Mouse (Mus musculus) olfactory bulb, adult 2 months (tissue): Measurements from ENCODE around the gene Rbm28.

ENCODE experiments used
- CTCF ChIP-seq: fragments of 200-500 bp; IDR thresholded peaks from 2 replicates; pipeline ENCODE4 v1.5.1; 2012; ENCODE audit warnings: low read depth, mild to moderate bottlenecking, low read length, moderate library complexity; ENCODE audit not compliant: insufficient read depth
- POLR2A ChIP-seq: fragments of 200-500 bp; IDR thresholded peaks from 2 replicates; pipeline ENCODE4 v1.6.1; 2012; ENCODE audit warnings: mild to moderate bottlenecking, low read depth, low read length, moderate library complexity; ENCODE audit not compliant: insufficient read depth

DNA sequence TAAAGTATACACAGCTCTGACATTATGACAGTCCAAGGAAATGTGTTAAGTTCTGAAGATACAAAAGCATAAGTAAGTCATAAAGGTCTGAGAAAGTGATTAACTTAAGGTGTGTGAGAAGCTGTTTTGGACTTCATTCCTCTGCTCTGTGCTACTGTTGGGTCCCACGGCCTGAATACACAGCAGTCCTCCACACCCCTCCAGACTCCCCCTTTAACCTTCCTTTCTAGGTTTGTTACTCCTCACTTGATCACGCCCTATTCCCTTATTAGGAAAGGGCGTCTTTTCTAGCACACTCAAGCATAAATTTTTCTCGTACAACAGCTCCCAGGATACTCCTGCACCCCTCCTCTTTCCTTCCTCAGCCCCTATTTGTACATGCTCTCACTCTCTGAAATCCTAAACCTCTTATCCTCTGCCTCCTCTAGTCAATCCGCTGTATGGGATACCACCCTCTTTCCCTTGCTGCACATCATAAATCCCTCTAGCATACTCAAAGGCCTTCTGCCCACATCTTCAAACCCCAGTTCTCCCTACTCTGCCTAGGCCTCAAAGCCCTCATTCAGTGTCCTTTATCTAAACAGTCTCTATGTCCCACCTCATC, 17.3 kb downstream of the Rbm28 start:
- TF ChIP-seq CTCF (no peak), POLR2A (no peak)
